Mouse (Mus musculus): Measurements from ENCODE around the gene Cd68. TPM values are rescaled to one million over a fixed set of nuclear protein-coding genes. Genes with fewer than 3 reads are reported as not detected.
"Not testable (repeated sequence)": the region's sequence is repeated elsewhere in the genome, so short reads cannot be mapped to it uniquely, and the experiment has no call there.

Cd68 gene
- total RNA-seq (2021) = 1 to 10 TPM; 2.6 to 3.2 TPM
- long read RNA-seq, experiment 1, partial matches to known transcripts = 0 of 3 reads
- long read RNA-seq, experiment 1, other reads (novel, unspliced or antisense) = 0 of 3 reads
- long read RNA-seq, experiment 2, partial matches to known transcripts = 1 of 3 reads
- long read RNA-seq, experiment 2, other reads (novel, unspliced or antisense) = 0 of 3 reads

GRCm38 (mm10) chr11:69665961-69666664 is at the start of gene Cd68:
TSS of gene Cd68 (minus strand) at chr11:69666153.
- intact Hi-C loops (cut with DNase I) = no loop called here
- no peak for DNase-seq

DNA sequence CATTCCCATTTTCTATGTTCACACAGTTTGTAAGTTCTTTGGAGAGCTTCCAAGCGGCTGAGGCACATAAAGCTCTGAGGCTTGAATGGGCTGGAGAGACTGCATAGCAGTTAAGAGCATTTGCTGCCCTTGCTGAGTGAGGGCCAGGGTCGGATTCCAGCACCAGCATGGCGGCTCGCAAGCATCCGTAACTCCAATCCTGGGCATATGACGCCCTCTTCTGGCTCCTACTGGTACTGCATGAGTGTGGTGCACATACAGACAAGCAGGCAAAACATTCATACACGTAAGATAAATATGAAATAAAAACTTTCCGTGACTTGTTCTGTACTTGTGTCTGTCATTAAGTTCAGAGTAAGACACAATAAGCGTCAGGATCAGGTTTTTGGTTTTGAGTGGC is 49.5 kb upstream of the Cd68 start:
- DNase-seq = no peak
- intact Hi-C loops (cut with DNase I) = loop anchor here (5.0 kb wide), 1 partner anchor 33 kb away; the partner anchor contains the start of gene Senp3

- intact Hi-C loops (cut with DNase I) = loop anchor here (5.0 kb wide), 1 partner anchor 32 kb away; the partner anchor contains the start of gene Senp3
- no peak for DNase-seq
Observed at GRCm38 (mm10) chr11:69714636-69715329, 48.8 kb upstream of the Cd68 start.

DNA sequence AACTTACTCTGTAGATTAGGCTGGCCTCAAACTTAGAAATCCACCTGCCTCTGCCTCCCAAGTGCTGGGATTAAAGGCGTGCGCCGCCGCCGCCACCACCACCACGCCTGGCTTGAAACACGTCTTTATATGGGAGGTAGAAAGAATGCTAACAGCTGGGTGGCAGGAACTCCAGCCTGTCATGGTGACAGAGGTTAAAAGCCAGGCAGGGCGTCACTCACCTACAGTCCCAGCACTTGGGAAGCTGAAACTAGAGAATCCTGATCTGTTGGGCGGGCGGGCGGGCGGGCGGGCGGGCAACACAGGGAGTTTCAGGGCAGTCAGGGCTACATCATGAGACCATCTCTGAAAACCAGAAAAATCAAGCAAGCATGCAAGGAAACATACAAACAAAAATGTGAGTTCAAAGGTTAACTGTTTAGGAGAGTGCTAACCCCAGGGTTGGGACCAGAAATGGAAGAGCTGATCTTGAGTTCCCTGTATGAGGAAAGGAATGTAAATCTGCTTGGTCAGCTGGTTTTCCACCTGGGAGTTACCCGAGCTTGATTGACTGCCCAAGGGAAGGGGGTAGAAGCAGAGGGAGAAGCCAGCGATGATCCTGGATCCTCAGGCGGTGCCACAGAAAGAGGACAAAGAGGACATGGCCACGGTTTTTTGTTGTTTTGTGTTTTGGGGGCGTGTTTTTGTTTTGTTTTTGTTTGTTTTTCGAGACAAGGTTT is 47.2 kb upstream of the Cd68 start:
- intact Hi-C loops (cut with DNase I) = no loop called here
- DNase-seq = no peak

- intact Hi-C loops (cut with DNase I) = no loop called here
- no peak for DNase-seq
Observed at GRCm38 (mm10) chr11:69711082-69711481, 45.1 kb upstream of the Cd68 start.

DNA sequence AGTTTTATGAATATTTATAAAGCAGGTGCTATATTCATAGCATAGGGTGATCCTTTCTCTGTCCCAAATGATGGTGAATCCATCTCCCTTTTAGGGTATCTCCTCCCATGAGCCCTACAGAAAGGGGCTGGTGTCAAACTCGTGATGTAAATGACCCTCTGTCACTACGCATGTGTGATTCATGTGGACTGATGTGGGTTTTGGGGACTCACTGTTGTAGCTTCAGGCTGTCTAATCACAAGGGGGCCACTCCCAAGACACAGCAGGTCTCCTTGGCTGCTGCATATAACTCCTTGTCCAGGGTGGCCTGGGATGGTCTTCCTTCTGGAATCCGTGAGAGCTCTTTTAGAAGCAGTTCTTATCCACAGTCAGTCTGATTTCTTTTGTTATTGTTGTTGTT is 44.5 kb upstream of the Cd68 start:
- intact Hi-C loops (cut with DNase I) = no loop called here
- no peak for DNase-seq

- intact Hi-C loops (cut with DNase I) = loop anchor here (5.0 kb wide), 1 partner anchor 43 kb away; no protein-coding TSS in a partner anchor
- no peak for DNase-seq
Observed at GRCm38 (mm10) chr11:69709554-69710446, 43.8 kb upstream of the Cd68 start.

GRCm38 (mm10) chr11:69708614-69709265 is 42.8 kb upstream of the Cd68 start:
- intact Hi-C loops (cut with DNase I) = loop anchor here (5.0 kb wide), 1 partner anchor 44 kb away; no protein-coding TSS in a partner anchor
- no peak for DNase-seq

GRCm38 (mm10) chr11:69707873-69708381 is 42.0 kb upstream of the Cd68 start:
- intact Hi-C loops (cut with DNase I) = loop anchor here (5.0 kb wide), 1 partner anchor 44 kb away; no protein-coding TSS in a partner anchor
- DNase-seq = no peak

DNA sequence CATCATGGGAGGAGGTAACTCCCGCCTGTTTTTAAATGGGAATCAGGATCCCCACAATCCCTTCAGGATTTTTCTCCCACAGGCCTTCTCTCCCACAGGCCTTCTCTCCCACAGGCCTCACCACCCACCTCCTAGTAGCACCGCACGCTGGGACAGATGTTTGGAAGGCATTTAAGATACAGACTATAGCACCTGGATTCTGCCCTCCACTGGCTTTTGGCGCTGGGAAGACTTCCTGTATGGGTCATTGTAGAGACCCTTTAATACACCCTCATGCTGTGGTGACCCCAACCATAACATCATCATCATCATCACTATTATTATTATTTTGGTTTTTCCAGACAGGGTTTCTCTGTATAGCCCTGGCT is 41.5 kb upstream of the Cd68 start:
- intact Hi-C loops (cut with DNase I) = loop anchor here (5.0 kb wide), 1 partner anchor 45 kb away; no protein-coding TSS in a partner anchor
- no peak for DNase-seq

DNA sequence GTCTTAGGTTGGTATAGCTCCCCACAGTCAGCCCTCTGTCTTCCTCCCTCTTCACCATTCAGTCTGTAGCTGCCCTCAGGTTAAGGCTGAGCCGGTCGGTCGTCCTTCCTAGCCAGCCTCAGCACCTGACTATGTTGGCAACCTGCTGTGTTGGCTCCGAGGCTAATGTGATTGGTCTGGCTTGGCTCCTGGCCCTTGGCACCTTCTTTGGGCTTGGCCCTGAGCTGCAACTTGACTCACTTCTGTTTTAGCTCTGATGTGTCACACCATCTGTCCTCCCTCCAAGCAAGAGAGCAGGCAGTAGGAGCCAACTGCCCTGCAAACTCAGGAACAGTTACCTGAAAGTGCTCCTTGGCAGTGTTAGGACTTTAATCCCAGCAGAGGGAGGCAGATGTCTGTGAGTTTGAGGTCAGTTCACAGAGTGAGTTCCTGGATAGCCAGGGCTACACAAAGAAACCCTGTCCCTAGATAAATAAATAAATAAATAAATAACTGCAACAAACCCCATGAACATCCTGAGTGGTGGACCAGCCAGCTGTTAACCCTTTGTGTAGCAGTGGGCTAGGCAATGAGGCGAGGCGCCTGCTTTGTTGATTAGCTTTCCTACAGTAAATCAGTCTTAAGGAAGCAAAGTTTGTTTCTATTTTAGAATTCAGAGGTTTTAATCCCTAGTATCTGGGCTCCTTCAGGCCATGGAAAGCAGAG is 41.0 kb upstream of the Cd68 start:
- intact Hi-C loops (cut with DNase I) = loop anchor here (5.0 kb wide), 1 partner anchor 45 kb away; no protein-coding TSS in a partner anchor
- peak; percentile 79 to 81 for DNase-seq

DNA sequence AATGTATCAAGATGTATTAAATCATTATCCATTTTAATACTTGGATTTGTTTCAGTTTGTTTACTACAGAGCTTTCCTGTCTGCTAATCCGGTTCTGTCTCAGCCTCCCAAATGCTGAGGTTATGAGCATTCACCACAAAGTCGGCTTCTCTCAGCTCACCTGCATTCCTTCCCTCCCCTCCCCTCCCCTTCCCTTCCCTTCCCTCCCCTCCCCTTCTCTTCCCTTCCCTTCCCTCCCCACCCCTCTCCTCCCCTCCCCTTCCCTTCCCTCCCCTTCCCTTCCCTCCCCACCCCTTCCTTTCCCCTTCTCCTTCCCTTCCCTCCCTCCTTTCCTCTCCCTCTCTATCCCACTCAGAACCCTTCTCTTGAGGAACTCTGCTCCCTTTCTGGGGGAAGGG is 38.7 kb upstream of the Cd68 start:
- intact Hi-C loops (cut with DNase I) = loop anchor here (5.0 kb wide), 1 partner anchor 48 kb away; no protein-coding TSS in a partner anchor
- DNase-seq = no peak

- DNase-seq = no peak
- intact Hi-C loops (cut with DNase I) = no loop called here
Observed at GRCm38 (mm10) chr11:69703814-69704612, 38.1 kb upstream of the Cd68 start.

DNA sequence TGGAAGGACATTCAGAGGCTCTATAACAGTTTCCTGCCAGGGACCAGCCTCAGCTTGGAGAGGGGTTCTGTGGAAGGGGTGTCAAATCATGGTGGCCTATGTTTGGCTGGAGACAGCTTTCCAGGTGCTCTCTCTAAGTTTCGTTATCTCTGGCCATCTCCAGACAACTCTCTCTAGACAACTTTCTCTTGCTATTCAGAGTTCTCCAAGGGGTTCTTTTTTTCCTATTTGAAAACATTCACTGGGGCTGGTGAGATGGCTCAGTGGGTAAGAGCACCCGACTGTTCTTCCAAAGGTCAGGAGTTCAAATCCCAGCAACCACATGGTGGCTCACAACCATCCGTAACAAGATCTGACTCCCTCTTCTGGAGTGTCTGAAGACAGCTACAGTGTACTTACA is 37.4 kb upstream of the Cd68 start:
- intact Hi-C loops (cut with DNase I); DNase-seq: not testable (repeated sequence)

- intact Hi-C loops (cut with DNase I); DNase-seq: not testable (repeated sequence)
Observed at GRCm38 (mm10) chr11:69702886-69703285, 36.9 kb upstream of the Cd68 start.

- no peak for DNase-seq
- intact Hi-C loops (cut with DNase I) = no loop called here
Observed at GRCm38 (mm10) chr11:69699595-69699994, 33.6 kb upstream of the Cd68 start.

DNA sequence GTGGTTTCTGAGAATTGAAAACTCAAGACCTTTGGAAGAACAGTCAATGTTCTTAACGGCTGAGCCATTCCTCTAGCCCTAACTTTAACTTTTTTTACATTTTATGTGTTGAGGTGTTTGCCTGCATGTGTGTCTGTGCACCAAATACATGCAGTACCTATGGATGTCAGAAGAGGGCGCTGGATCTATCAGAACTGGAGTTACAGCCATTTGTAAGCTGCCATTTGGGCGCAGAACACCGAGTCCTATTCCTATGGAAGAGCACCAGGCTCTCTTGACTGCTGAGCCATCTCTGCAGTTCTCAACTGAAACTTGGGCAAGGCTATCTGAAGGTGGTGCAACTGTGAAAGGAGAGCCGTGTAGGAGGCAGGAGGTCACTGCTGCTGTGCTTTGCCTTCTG is 32.6 kb upstream of the Cd68 start:
- no peak for DNase-seq
- intact Hi-C loops (cut with DNase I) = no loop called here

Measured in gastrocnemius, postnatal 36 days (tissue).